In the genomic region with DNA sequence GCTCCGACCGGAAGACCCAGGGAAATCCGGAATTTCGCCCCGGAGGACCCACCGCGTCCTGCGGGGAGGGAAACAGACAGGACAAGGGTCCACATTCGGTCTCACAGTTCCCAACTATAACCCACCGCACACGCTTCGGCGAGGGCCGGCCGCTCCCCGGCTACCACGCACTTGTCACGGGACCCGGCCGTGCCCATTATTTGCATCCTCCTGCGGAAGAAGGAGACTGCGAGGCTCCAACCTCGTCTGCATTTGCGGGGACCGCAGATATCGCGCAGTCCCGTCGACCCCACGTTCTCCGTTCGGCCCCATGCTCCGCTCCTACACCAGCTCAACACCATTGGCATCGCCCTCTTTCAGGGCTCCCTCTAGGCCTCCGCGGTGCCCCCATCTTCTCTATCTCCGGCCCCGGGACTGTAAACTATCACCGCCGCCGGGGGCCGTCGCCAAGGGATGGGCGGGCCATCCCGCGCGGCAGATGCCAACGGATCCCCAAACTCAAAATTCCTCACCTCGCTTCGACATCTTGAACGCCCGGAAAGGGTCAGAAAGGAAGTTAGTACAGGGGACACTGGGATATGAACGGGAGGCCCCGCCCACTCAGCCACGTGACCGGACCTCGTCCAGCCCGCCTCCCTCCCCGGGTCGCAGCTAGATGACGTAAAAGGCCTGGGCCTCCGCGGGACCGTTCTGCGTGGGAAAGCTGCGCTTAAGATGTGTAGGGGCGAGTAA, we compare ENCODE assay signal across 8 mouse cellular contexts. TPM values are rescaled to one million over a fixed set of nuclear protein-coding genes. Genes with fewer than 3 reads are reported as not detected.
DNase-seq lines count a peak whose midpoint lies in the region; ATAC-seq lines count a peak whose summit lies in the region.

A gene (minus strand): TSS at position 606 of the 732 bp plus-strand sequence.

- DNase-seq in adipocyte (ENCODE audit: low spot score), result peak; percentile 98
- DNase-seq in embryo, embryonic 10 days (ENCODE audit: low spot score), result peak; percentile 99
- peak; percentile 100 for DNase-seq in gastrocnemius, postnatal 10 days
- peak; percentile 99 for DNase-seq in induced T-regulatory cell, adult 2 months (ENCODE audit: low read depth)
- peak; percentile 96 to 99 for DNase-seq in left cerebral cortex, adult 9 months (ENCODE audit: low spot score in 2 of 2)
- DNase-seq in right cerebral cortex, postnatal 14 days, result peak; percentile 100
- DNase-seq in urinary bladder, postnatal 36 days (ENCODE audit: low spot score in 2 of 2), result peak; percentile 98 to 99

- ATAC-seq in megakaryocyte progenitor cell, adult 5-6 weeks (replicated peaks; ENCODE audit: poor library complexity), result peak; percentile 95

RNA-seq across cellular contexts. Expression of the gene that starts here (rescaled TPM):
- 100 to 1,000 TPM; 793 to 832 TPM for total RNA-seq in gastrocnemius, postnatal 10 days (2021)
- total RNA-seq in megakaryocyte progenitor cell, adult 5-6 weeks (2015), result 1,765 and 1,897 TPM in 2 replicates
- 1,416 and 1,747 TPM in 2 replicates for total RNA-seq in megakaryocyte progenitor cell, adult 5-6 weeks (2017)

Comparison
In these comparisons a context has a peak if more than half of its experiments do, and no peak if none do; other contexts are left out.
1. Peak in every context shown above with its lines: DNase-seq and ATAC-seq.